Mouse (Mus musculus): ENCODE results near the gene Slc43a3. TPM values are rescaled to one million over a fixed set of nuclear protein-coding genes. Genes with fewer than 3 reads are reported as not detected.
"Not testable (repeated sequence)": the region's sequence is repeated elsewhere in the genome, so short reads cannot be mapped to it uniquely, and the experiment has no call there.

Slc43a3 gene
- polyA plus RNA-seq, 1 experiment: 8.4 TPM

DNA sequence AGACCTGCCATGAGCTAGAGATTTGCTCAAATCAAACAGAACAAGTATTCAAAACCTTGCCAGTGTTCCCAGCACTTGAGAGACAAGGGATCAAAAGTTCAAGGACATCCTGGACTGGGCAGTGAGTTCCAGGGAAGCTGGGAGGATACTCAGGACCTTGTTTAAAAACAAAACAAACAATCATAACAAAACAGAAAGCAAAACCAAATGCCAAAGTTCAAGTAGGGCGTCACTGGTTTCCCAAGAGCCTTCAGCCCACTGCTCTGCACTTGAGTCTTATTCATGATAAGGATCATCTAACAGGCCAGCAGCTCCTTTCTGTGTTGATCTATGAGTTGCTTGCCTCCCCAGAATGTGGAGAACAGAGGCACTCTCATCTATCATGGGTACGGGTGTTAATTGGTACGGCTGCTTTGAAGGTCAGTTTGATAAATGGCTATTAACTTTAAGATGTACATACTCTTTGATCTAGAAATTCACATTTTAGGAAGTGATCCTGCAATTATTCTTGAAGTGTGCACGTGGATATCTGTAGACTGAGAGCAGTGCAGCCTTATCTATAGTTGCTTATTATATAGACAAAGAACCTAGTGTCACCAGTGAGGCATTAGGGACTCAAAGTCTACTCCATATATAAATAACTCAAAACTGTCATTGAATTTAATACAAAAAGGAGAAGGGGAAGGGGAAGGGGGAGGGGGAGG lies 40.7 kb upstream of the Slc43a3 start:
- no peak overlapping the region for H3K4me3 ChIP-seq (replicated peaks)
- TF ChIP-seq TAL1 (IDR thresholded peaks at IDR 0.05; ENCODE audit: low read length) (no peak), GATA1 (IDR thresholded peaks at IDR 0.05; ENCODE audit: low read length) (no peak)
- no peaks in the 10 kb centered on the region for H3K9me3 ChIP-seq (ENCODE audit: control insufficient read depth, low read length)

DNA sequence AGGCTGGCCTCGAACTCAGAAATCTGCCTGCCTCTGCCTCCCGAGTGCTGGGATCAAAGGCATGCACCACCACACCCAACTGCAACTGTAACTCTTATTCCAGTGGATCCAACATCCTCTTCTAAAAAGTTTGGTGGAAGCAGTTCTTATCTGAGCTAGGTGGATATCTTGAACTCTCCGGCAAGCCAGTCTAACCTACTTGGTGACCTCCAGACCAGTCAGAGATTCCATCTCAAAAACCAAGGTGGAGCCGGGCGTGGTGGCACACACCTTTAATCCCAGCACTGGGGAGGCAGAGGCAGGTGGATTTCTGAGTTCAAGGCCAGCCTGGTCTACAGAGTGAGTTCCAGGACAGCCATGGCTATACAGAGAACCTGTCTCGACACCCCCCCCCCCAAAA lies 39.7 kb upstream of the Slc43a3 start:
- H3K4me1 ChIP-seq (ENCODE audit: control insufficient read depth); H3K4me3 ChIP-seq (replicated peaks): not testable (repeated sequence)
- peaks cover 38% of the 10 kb centered on the region for H3K27me3 ChIP-seq (ENCODE audit: control insufficient read depth)

More for the DNA sequence above, 40.7 kb upstream of the Slc43a3 start:
- Histone ChIP-seq H3K27me3 (ENCODE audit: control insufficient read depth) (peaks cover 48% of the 10 kb centered on the region), H3K36me3 (ENCODE audit: control insufficient read depth) (no peaks in the 10 kb centered on the region), H3K4me1 (ENCODE audit: control insufficient read depth) (0 out of 2 replicates have a peak, but pooled peaks cover 2% of the 10 kb centered on the region)

DNA sequence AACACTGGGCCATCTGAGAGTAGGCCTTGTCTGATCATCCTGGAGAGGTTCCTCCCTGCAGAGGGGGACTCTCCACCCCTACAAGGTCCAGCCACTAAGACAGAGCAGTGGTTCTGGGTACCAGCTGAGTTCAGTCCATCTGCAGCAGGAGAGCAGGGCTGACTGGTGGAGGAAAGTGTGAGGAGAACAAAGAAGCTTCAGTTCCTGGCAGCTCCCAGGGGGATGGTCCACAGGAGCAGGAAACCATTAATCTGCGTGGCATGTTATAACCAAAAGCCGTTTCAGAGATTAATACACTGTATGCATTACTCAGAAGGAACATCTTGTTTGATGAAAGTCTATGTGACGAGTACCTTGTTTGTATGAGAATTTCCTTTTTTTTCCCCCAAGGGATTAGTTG lies 23.7 kb upstream of the Slc43a3 start:
- Histone ChIP-seq H3K4me3 (replicated peaks) (no peak overlapping the region), H3K9me3 (ENCODE audit: control insufficient read depth, low read length) (no peaks in the 10 kb centered on the region), H3K4me1 (ENCODE audit: control insufficient read depth) (peaks cover 7% of the 10 kb centered on the region), H3K36me3 (ENCODE audit: control insufficient read depth) (no peaks in the 10 kb centered on the region), H3K27me3 (ENCODE audit: control insufficient read depth) (peaks cover 13% of the 10 kb centered on the region)
- TF ChIP-seq TAL1 (IDR thresholded peaks at IDR 0.05; ENCODE audit: low read length): no peak
- no peak for TF ChIP-seq GATA1 (IDR thresholded peaks at IDR 0.05; ENCODE audit: low read length)

More for the DNA sequence above, 39.7 kb upstream of the Slc43a3 start:
- H3K36me3 ChIP-seq (ENCODE audit: control insufficient read depth); H3K9me3 ChIP-seq (ENCODE audit: control insufficient read depth, low read length): not testable (repeated sequence)

DNA sequence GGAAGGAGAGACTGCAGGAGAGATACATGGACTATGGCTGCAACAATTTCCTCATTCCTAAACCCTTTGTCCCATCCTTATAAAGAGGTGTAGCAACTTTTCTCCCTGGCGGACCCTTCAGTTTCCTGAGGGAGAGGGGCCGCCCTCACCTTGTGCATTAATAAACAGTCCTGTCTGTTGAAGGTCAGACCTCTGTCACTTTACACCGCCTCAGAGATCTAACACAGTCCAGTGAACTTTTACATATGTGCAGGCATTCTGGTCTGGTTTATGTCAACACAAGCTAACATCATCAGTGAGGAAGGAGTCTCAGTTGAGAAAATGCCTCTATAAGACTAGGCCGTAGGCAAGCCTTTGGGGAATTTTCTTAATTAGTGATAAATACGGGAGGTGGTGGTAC lies 22.5 kb upstream of the Slc43a3 start:
- H3K36me3 ChIP-seq (ENCODE audit: control insufficient read depth): no peaks in the 10 kb centered on the region
- H3K27me3 ChIP-seq (ENCODE audit: control insufficient read depth): peaks cover 15% of the 10 kb centered on the region
- no peaks in the 10 kb centered on the region for H3K9me3 ChIP-seq (ENCODE audit: control insufficient read depth, low read length)
- TF ChIP-seq TAL1 (IDR thresholded peaks at IDR 0.05; ENCODE audit: low read length) (no peak), GATA1 (IDR thresholded peaks at IDR 0.05; ENCODE audit: low read length) (no peak)
- peaks cover 6% of the 10 kb centered on the region for H3K4me1 ChIP-seq (ENCODE audit: control insufficient read depth)
- H3K4me3 ChIP-seq (replicated peaks): no peak overlapping the region

DNA sequence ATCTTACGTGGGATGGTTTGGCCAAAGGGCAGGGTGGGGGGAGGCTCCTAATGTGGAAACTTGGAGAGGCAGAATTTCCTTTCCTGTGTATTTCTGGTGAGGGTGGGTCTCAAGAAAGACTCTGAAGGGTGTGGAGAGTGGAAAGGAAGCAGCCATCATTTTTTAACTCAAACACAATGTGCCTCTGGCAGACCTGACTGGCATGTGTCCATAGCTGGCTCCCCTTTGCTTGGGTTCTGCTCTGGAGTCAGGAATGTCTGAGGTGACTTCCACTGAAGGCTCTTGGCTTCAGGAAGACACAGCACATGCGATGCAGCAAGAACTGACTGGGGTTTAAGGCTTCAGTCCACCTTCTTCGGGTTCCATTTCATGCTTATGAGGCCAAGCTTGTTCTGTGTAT lies 21.0 kb upstream of the Slc43a3 start:
- Histone ChIP-seq H3K27me3 (ENCODE audit: control insufficient read depth) (peaks cover 23% of the 10 kb centered on the region), H3K9me3 (ENCODE audit: control insufficient read depth, low read length) (no peaks in the 10 kb centered on the region), H3K4me1 (ENCODE audit: control insufficient read depth) (peaks cover 5% of the 10 kb centered on the region; the same call in 1 of the 2 replicates), H3K36me3 (ENCODE audit: control insufficient read depth) (no peaks in the 10 kb centered on the region), H3K4me3 (replicated peaks) (no peak overlapping the region)
- TF ChIP-seq TAL1 (IDR thresholded peaks at IDR 0.05; ENCODE audit: low read length): no peak
- TF ChIP-seq GATA1 (IDR thresholded peaks at IDR 0.05; ENCODE audit: low read length): no peak

DNA sequence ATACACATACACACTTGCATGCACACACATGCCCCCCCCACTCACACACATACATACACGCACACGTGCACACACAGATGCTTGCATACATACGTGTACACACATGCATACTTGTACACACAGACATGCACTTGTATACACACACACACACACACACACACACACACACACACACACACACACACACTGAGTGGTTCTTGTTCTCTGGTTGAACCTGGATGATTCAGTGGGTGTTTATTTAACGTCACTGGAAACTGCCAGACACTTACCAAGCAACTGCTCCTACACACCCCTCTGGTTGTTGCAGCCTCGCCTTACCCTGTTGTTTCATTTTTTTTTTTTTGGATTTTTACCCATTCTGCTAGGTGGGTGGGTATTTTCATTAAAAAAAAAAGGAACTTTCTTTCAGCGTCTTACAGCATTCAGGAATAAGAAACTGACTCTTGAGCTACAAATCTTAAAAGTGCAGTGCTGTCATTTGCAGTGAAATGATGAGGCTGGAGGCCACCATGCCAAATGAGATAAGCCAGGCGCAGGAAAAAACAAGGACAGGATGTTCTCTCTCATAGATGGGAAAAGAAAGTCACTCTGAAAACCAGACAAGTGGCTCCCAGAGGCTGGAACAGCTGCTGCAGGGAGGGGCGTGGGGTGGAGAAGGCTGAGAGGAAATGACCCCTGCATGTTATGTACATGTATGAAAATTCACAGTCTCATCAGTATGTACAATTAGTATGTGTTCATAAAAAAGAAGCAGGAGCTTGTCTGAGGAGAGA lies 19.6 kb upstream of the Slc43a3 start:
- no peaks in the 10 kb centered on the region for H3K36me3 ChIP-seq (ENCODE audit: control insufficient read depth)
- H3K4me1 ChIP-seq (ENCODE audit: control insufficient read depth): peaks cover 5% of the 10 kb centered on the region; the same call in 1 of the 2 replicates
- peaks cover 23% of the 10 kb centered on the region for H3K27me3 ChIP-seq (ENCODE audit: control insufficient read depth)
- TF ChIP-seq TAL1 (IDR thresholded peaks at IDR 0.05; ENCODE audit: low read length): no peak
- no peak for TF ChIP-seq GATA1 (IDR thresholded peaks at IDR 0.05; ENCODE audit: low read length)
- H3K4me3 ChIP-seq (replicated peaks): no peak overlapping the region
- no peaks in the 10 kb centered on the region for H3K9me3 ChIP-seq (ENCODE audit: control insufficient read depth, low read length)

DNA sequence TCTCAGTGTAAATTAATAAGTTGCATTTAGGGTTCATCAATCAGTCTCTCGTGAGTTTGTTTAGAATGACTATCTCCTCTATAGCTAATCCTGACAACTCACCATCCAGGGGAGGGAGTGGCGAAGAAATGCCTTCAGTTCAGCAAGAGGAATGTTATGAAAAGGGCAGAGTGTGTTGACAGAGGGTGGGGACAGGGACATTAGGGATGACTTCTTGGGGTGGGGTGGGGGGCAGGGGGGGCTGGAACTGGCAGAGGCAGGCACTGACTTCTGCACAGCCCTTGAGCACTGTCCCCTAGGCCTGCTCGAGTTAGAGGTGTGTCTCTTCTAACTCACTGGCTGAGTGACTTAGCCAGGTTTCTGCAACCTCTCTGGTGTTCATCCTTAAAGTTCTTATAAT lies 18.2 kb upstream of the Slc43a3 start:
- H3K36me3 ChIP-seq (ENCODE audit: control insufficient read depth): no peaks in the 10 kb centered on the region
- no peak overlapping the region for H3K4me3 ChIP-seq (replicated peaks)
- H3K27me3 ChIP-seq (ENCODE audit: control insufficient read depth): peaks cover 29% of the 10 kb centered on the region
- H3K9me3 ChIP-seq (ENCODE audit: control insufficient read depth, low read length): peaks cover 2% of the 10 kb centered on the region; the same call in 1 of the 2 replicates
- no peak for TF ChIP-seq GATA1 (IDR thresholded peaks at IDR 0.05; ENCODE audit: low read length)
- no peak for TF ChIP-seq TAL1 (IDR thresholded peaks at IDR 0.05; ENCODE audit: low read length)
- H3K4me1 ChIP-seq (ENCODE audit: control insufficient read depth): peaks cover 5% of the 10 kb centered on the region; the same call in 1 of the 2 replicates

DNA sequence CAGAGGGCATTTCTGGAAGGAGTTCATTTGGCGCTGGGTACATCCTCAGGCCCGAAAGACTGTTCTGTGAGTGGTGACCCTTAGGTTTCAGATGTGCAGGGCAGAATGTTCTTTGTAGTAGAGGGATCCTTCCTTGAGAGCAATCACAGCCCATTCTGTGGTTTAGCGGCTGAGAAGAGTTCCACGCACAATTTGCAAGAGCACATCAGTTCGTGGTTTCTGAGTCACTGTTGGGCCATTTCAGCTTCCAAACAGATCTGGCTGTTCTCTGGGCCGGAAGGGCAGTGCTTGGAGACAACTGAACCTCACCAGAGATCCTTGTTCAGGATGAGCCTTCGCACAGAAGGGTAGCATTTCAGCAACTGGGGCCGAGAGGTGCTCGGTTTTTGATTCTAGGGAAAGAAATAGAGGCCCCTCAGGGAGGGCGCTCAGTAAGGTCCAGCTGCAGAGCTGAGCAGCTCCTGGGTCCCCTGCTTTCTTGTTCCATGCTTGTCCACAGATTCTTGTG lies 16.7 kb upstream of the Slc43a3 start:
- H3K4me3 ChIP-seq (replicated peaks): no peak overlapping the region
- TF ChIP-seq GATA1 (IDR thresholded peaks at IDR 0.05; ENCODE audit: low read length): no peak
- TF ChIP-seq TAL1 (IDR thresholded peaks at IDR 0.05; ENCODE audit: low read length): no peak
- peaks cover 25% of the 10 kb centered on the region for H3K27me3 ChIP-seq (ENCODE audit: control insufficient read depth)
- H3K9me3 ChIP-seq (ENCODE audit: control insufficient read depth, low read length): peaks cover 2% of the 10 kb centered on the region; the same call in 1 of the 2 replicates
- H3K36me3 ChIP-seq (ENCODE audit: control insufficient read depth): no peaks in the 10 kb centered on the region
- H3K4me1 ChIP-seq (ENCODE audit: control insufficient read depth): peaks cover 5% of the 10 kb centered on the region; the same call in 1 of the 2 replicates

DNA sequence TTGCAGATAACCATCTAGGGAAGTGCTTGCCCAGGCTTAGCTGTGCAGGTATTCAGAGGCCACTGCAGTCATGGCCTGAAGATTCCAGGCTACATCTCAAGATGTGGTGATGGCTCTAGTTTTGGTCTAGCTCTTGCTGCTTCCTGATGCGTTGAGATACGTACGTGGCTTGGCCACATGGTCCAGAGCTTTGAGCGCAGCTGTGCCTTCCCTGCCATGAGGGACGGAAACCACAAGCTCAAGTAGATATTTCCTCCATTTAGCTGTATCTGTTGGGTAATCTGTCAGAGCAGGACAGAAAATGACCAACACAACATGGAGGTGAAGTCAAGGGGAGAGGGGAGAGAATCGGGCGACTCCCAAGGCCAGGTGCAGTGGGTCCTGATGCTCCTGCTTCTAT lies 6.2 kb upstream of the Slc43a3 start:
- H3K4me3 ChIP-seq (replicated peaks): no peak overlapping the region
- H3K36me3 ChIP-seq (ENCODE audit: control insufficient read depth): no peaks in the 10 kb centered on the region

More for the DNA sequence above, 6.2 kb upstream of the Slc43a3 start:
- TF ChIP-seq TAL1 (IDR thresholded peaks at IDR 0.05; ENCODE audit: low read length) (no peak), GATA1 (IDR thresholded peaks at IDR 0.05; ENCODE audit: low read length) (no peak)
- Histone ChIP-seq H3K4me1 (ENCODE audit: control insufficient read depth) (peaks cover 18% of the 10 kb centered on the region), H3K9me3 (ENCODE audit: control insufficient read depth, low read length) (peaks cover 7% of the 10 kb centered on the region; the same call in 1 of the 2 replicates), H3K27me3 (ENCODE audit: control insufficient read depth) (peaks cover 43% of the 10 kb centered on the region)
